Mouse (Mus musculus) bone marrow, adult 2 months (tissue): ENCODE data around the gene Dpp3. TPM values are rescaled to one million over a fixed set of nuclear protein-coding genes. Genes with fewer than 3 reads are reported as not detected.

ENCODE experiments used
- H3K27ac ChIP-seq: fragments of 200-500 bp; 2 replicates; pipeline ENCODE4 v1.5.1; 2012; ENCODE audit warnings: low read depth, mild to moderate bottlenecking, control low read depth, inconsistent platforms, low read length; ENCODE audit not compliant: control insufficient read depth, poor library complexity, insufficient read depth
- H3K4me1 ChIP-seq: fragments of 200-500 bp; 2 replicates; pipeline ENCODE4 v1.6.1; 2011; ENCODE audit warnings: low read length; ENCODE audit not compliant: control insufficient read depth, insufficient read depth
- H3K4me3 ChIP-seq: fragments of 200-500 bp; replicated peaks from 2 replicates; pipeline ENCODE3; 2011; ENCODE audit warnings: mild to moderate bottlenecking, low read depth, low read length, control low read depth; ENCODE audit not compliant: control insufficient read depth
- CTCF ChIP-seq: fragments of 200-500 bp; IDR thresholded peaks from 2 replicates; pipeline ENCODE4 v1.5.1; 2011; ENCODE audit warnings: low read length, control low read depth; ENCODE audit not compliant: control insufficient read depth, insufficient read depth
- POLR2A ChIP-seq: fragments of 200-500 bp; IDR thresholded peaks from 2 replicates; pipeline ENCODE4 v1.6.1; 2011; ENCODE audit warnings: low read depth, mild to moderate bottlenecking, control low read depth, low read length, borderline replicate concordance; ENCODE audit not compliant: control insufficient read depth
- WGBS: fragments of 180-500 bp; shearing (Covaris S2); methylation state at CpG from one replicate; pipeline ENCODE4 v1.1.7; 2018; 5-methylcytosine and 5-hydroxymethylcytosine counted together
- polyA plus RNA-seq: library from polyadenylated mRNA; stranded (reverse); fragments of >200 nt; gene quantifications from 2 replicates; pipeline ENCODE4 v1.2.4, GENCODE M21; 2011; ENCODE audit warnings: low replicate concordance; ENCODE audit not compliant: missing spikeins, insufficient read depth, insufficient read length

Dpp3 gene
- polyA plus RNA-seq, 1 experiment: 27.5 TPM

- H3K27ac ChIP-seq: no peak overlapping the region
- no peaks in the 10 kb centered on the region for H3K4me1 ChIP-seq
- no peak overlapping the region for H3K4me3 ChIP-seq
- no peak for TF ChIP-seq POLR2A
- TF ChIP-seq CTCF: no peak
- WGBS: 60% methylated on average over 17 of the region's 17 CpGs
Measured at GRCm38 (mm10) chr19:4937444-4938310, 9.6 kb upstream of the Dpp3 start.

DNA sequence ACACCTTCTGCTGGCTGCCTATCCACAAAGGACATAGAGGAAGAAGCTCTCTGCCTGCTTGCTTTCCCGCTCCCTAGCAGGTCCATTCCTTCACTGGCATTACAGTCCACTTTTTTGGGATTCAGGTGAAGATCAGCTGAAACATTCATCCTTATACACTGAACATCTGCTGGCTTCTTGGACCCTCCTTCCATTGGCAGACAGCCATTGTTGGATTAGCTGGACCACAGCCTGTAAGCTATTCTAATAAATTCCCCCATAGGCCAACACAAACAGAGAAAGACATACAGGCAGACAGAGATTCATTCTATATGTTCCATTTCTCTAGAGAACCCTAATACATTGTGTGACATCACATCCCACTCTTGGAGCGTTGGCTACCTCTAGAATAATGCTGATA lies 8.8 kb upstream of the Dpp3 start:
- no peak overlapping the region for H3K4me3 ChIP-seq
- H3K27ac ChIP-seq: no peak overlapping the region
- TF ChIP-seq POLR2A (no peak), CTCF (no peak)
- no peaks in the 10 kb centered on the region for H3K4me1 ChIP-seq
- WGBS: 76% methylated on average over 2 of the region's 2 CpGs

DNA sequence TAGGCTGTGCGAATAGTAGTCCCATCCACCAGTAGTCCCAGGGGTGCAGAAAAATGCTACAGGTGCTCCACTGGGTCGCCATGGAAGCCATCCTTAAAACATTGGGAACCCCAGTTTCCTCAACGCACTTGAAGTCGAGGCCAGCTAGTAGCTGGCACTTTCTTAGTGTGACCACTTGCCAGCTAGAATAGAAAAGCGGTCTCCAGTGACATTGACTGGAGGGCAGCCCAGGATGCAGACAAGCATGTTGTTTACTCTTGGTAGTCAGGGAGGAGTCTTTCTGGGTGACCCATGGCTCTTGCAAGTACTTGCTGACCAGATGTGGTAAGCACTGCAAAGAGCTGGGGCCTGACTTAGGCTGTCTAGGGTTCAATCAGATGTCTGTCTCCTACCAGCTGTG lies 694 bp upstream of the Dpp3 start:
- WGBS: 75% methylated on average over 5 of the region's 5 CpGs
- H3K4me3 ChIP-seq: no peak overlapping the region
- no peaks in the 10 kb centered on the region; the same call in 1 of the 2 replicates for H3K4me1 ChIP-seq
- TF ChIP-seq POLR2A (no peak), CTCF (no peak)
- H3K27ac ChIP-seq: no peak overlapping the region

- Histone ChIP-seq H3K27ac (no peak overlapping the region), H3K4me1 (no peaks in the 10 kb centered on the region; the same call in 1 of the 2 replicates), H3K4me3 (no peak overlapping the region)
- 91% methylated on average over 11 of the region's 11 CpGs for WGBS
- TF ChIP-seq POLR2A (no peak), CTCF (no peak)
Measured at GRCm38 (mm10) chr19:4925121-4925860, 2.8 kb downstream of the Dpp3 start.

- no peak overlapping the region for H3K27ac ChIP-seq
- H3K4me3 ChIP-seq: no peak overlapping the region
- WGBS: 82% methylated on average over 6 of the region's 6 CpGs
- no peak for TF ChIP-seq CTCF
- H3K4me1 ChIP-seq: no peaks in the 10 kb centered on the region
Measured at GRCm38 (mm10) chr19:4919652-4920051, 8.4 kb downstream of the Dpp3 start.

- WGBS: 75% methylated on average over 10 of the region's 10 CpGs
- TF ChIP-seq POLR2A (no peak), CTCF (no peak)
- no peak overlapping the region for H3K27ac ChIP-seq
- H3K4me3 ChIP-seq: no peak overlapping the region
- H3K4me1 ChIP-seq: no peaks in the 10 kb centered on the region
Measured at GRCm38 (mm10) chr19:4916827-4917226, 11.3 kb downstream of the Dpp3 start.

DNA sequence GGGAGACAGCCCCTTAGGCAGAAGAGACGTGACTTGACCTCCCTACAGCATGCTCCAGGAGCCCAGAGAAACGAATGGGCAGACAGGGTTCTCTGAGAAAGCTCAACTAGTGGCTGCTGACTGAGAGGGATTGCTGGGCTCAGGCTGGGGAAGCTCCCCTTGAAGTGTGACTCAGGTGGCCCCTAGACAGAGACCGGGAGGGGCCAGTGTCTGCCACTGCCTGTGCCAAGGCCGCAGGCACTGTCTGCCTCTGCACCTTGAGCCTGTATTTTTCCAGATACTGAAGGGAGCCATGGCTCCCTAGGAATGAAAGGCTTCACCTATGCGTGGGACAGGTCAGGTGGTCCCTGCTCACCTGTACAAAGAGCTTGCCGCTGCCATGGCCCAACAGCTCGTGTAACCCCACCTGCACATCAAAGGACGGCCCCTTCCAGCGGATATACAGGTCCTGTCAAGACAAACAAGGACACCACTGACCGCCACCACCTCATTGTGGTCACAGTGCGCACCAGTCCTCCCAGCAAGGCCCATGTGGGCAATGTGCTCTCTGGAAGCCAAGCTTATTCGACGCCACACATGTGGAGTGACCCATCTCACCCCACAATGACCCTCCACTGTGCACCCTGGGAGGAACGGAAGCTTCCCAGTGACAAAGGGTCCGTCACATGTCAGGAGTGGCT lies 12.0 kb downstream of the Dpp3 start:
- WGBS: 87% methylated on average over 15 of the region's 15 CpGs
- H3K4me1 ChIP-seq: no peaks in the 10 kb centered on the region
- H3K4me3 ChIP-seq: no peak overlapping the region
- no peak for TF ChIP-seq CTCF
- TF ChIP-seq POLR2A: no peak
- no peak overlapping the region for H3K27ac ChIP-seq

- TF ChIP-seq CTCF: no peak
- no peak for TF ChIP-seq POLR2A
- H3K27ac ChIP-seq: no peak overlapping the region
- WGBS: 84% methylated on average over 7 of the region's 7 CpGs
- H3K4me1 ChIP-seq: no peaks in the 10 kb centered on the region; the same call in 1 of the 2 replicates
- H3K4me3 ChIP-seq: no peak overlapping the region
Measured at GRCm38 (mm10) chr19:4909376-4909775, 18.7 kb downstream of the Dpp3 start.
